Comparison of ENCODE assay signal across 27 mouse cellular contexts in genomic region chr19:49841984-49842383, GRCm38 (mm10).
DNase-seq lines count a peak whose midpoint lies in the region; ATAC-seq and TF ChIP-seq lines count a peak whose summit lies in the region.
"Had no signal": no experiment of that assay in that cellular context is flagged by ENCODE, and none has a peak within 500 bp of the region (broad histone marks: within the 10 kb centered on the region; RNA-seq: fewer than 3 reads in every experiment).

No protein-coding gene starts in this region.

- peak; percentile 46 for DNase-seq in forebrain, embryonic 14.5 days (ENCODE audit: low spot score)
- no peak for DNase-seq in forebrain, embryonic 11.5 days (ENCODE audit: low spot score)
- peak; percentile 28 for DNase-seq in midbrain, embryonic 14.5 days
- DNase-seq in layer of hippocampus, adult 2 months (ENCODE audit: low spot score in 2 of 2), result no peak
- DNase-seq: adrenal gland, postnatal 10 days; adrenal gland, postnatal 36 days; B cell, adult 2 months; cerebellum, adult 11 months; cerebellum, adult 2 months; cerebellum, adult 9-11 months; cerebellum, postnatal 25 days; gastrocnemius, adult 2 months; gastrocnemius, postnatal 14 days; heart, adult 11 months; kidney, adult 2 months had no signal

- WGBS in forebrain, embryonic 14.5 days, result 44% methylated on average over 5 of the region's 5 CpGs
- WGBS in forebrain, embryonic 11.5 days, result 78% methylated on average over 5 of the region's 5 CpGs
- whole genome bisulfite sequencing in midbrain, embryonic 14.5 days, result 60% methylated on average over 5 of the region's 5 CpGs
- 68% methylated on average over 5 of the region's 5 CpGs for WGBS in midbrain, embryonic 13.5 days
- WGBS in forebrain, embryonic 16.5 days, result 26% methylated on average over 5 of the region's 5 CpGs

- no peak overlapping the region for H3K4me2 ChIP-seq in forebrain, embryonic 14.5 days (ENCODE audit: low read length)
- H3K4me2 ChIP-seq in forebrain, embryonic 11.5 days (ENCODE audit: low read depth, low read length, severe bottlenecking), result no peak overlapping the region
- H3K4me2 ChIP-seq in midbrain, embryonic 14.5 days (ENCODE audit: low read length), result no peak overlapping the region
- H3K4me2 ChIP-seq in midbrain, embryonic 13.5 days (replicated peaks), result no peak overlapping the region
- H3K4me2 ChIP-seq in forebrain, embryonic 16.5 days (ENCODE audit: low read length), result no peak overlapping the region
- H3K4me2 ChIP-seq: embryonic facial prominence, embryonic 12.5 days; embryonic facial prominence, embryonic 15.5 days; heart, embryonic 11.5 days; hindbrain, embryonic 12.5 days; hindbrain, embryonic 15.5 days had no signal

- H3K27ac ChIP-seq in forebrain, embryonic 14.5 days (ENCODE audit: low read depth, low read length), result no peak overlapping the region
- H3K27ac ChIP-seq in forebrain, embryonic 11.5 days (ENCODE audit: low read depth, low read length), result no peak overlapping the region
- H3K27ac ChIP-seq in midbrain, embryonic 14.5 days (replicated peaks; ENCODE audit: low read depth, low read length), result no peak overlapping the region
- H3K27ac ChIP-seq in midbrain, embryonic 13.5 days, result no peak overlapping the region
- no peak overlapping the region for H3K27ac ChIP-seq in forebrain, embryonic 16.5 days (ENCODE audit: low read length)
- no peak overlapping the region for H3K27ac ChIP-seq in layer of hippocampus, adult 2 months
- H3K27ac ChIP-seq: embryonic facial prominence, embryonic 12.5 days; embryonic facial prominence, embryonic 15.5 days; gastrocnemius, adult 2 months; hindbrain, embryonic 12.5 days; hindbrain, embryonic 15.5 days had no signal

- no peaks in the 10 kb centered on the region for H3K9me3 ChIP-seq in forebrain, embryonic 14.5 days (replicated peaks; ENCODE audit: control insufficient read depth, low read length)
- H3K9me3 ChIP-seq in forebrain, embryonic 11.5 days (ENCODE audit: control insufficient read depth, low read length), result no peaks in the 10 kb centered on the region
- H3K9me3 ChIP-seq in midbrain, embryonic 14.5 days (ENCODE audit: control insufficient read depth, low read length), result no peaks in the 10 kb centered on the region
- H3K9me3 ChIP-seq in midbrain, embryonic 13.5 days, result no peaks in the 10 kb centered on the region
- H3K9me3 ChIP-seq in forebrain, embryonic 16.5 days (ENCODE audit: control insufficient read depth, low read length), result no peaks in the 10 kb centered on the region
- H3K9me3 ChIP-seq: embryonic facial prominence, embryonic 12.5 days; embryonic facial prominence, embryonic 15.5 days; hindbrain, embryonic 12.5 days; hindbrain, embryonic 15.5 days had no signal

- no peaks in the 10 kb centered on the region for H3K36me3 ChIP-seq in forebrain, embryonic 14.5 days (ENCODE audit: control insufficient read depth, insufficient read depth, low read length)
- H3K36me3 ChIP-seq in forebrain, embryonic 11.5 days (ENCODE audit: control insufficient read depth, insufficient read depth, low read length), result no peaks in the 10 kb centered on the region
- H3K36me3 ChIP-seq in midbrain, embryonic 14.5 days (ENCODE audit: control insufficient read depth, insufficient read depth, low read length), result no peaks in the 10 kb centered on the region
- H3K36me3 ChIP-seq in midbrain, embryonic 13.5 days, result no peaks in the 10 kb centered on the region
- H3K36me3 ChIP-seq in forebrain, embryonic 16.5 days (ENCODE audit: control insufficient read depth, insufficient read depth), result no peaks in the 10 kb centered on the region
- H3K36me3 ChIP-seq: embryonic facial prominence, embryonic 12.5 days; embryonic facial prominence, embryonic 15.5 days; G1E; hindbrain, embryonic 12.5 days; hindbrain, embryonic 15.5 days had no signal

- peak; percentile 37; the same call in 1 of the 2 replicates for ATAC-seq in forebrain, embryonic 14.5 days
- no peak for ATAC-seq in forebrain, embryonic 11.5 days (replicated peaks; ENCODE audit: low FRiP score)
- ATAC-seq in midbrain, embryonic 14.5 days (ENCODE audit: low FRiP score, low TSS enrichment), result no peak
- ATAC-seq in midbrain, embryonic 13.5 days, result no peak
- ATAC-seq in forebrain, embryonic 16.5 days, result peak; percentile 59
- ATAC-seq: inflammation-experienced regulatory T-cells, adult 6 months; intestine, embryonic 16.5 days; Patski had no signal

- no peak overlapping the region for H3K9ac ChIP-seq in forebrain, embryonic 14.5 days (ENCODE audit: low read length)
- H3K9ac ChIP-seq in forebrain, embryonic 11.5 days (ENCODE audit: low read length), result no peak overlapping the region
- H3K9ac ChIP-seq in midbrain, embryonic 14.5 days (replicated peaks; ENCODE audit: low read length), result no peak overlapping the region
- H3K9ac ChIP-seq in midbrain, embryonic 13.5 days (replicated peaks), result no peak overlapping the region
- H3K9ac ChIP-seq in forebrain, embryonic 16.5 days (replicated peaks; ENCODE audit: low read depth, low read length), result no peak overlapping the region
- H3K9ac ChIP-seq: embryonic facial prominence, embryonic 12.5 days; embryonic facial prominence, embryonic 15.5 days; hindbrain, embryonic 12.5 days; hindbrain, embryonic 15.5 days had no signal

- no peak for TF ChIP-seq CTCF in layer of hippocampus, adult 2 months (conservative IDR thresholded peaks at IDR 0.05)

- no peaks in the 10 kb centered on the region for H3K27me3 ChIP-seq in forebrain, embryonic 14.5 days (replicated peaks; ENCODE audit: control insufficient read depth, insufficient read depth, low read length)
- H3K27me3 ChIP-seq in forebrain, embryonic 11.5 days (ENCODE audit: control insufficient read depth, insufficient read depth, low read length), result no peaks in the 10 kb centered on the region
- H3K27me3 ChIP-seq in midbrain, embryonic 14.5 days (ENCODE audit: control insufficient read depth, insufficient read depth, low read length), result no peaks in the 10 kb centered on the region
- H3K27me3 ChIP-seq in midbrain, embryonic 13.5 days, result no peaks in the 10 kb centered on the region
- no peaks in the 10 kb centered on the region for H3K27me3 ChIP-seq in forebrain, embryonic 16.5 days (replicated peaks; ENCODE audit: control insufficient read depth, insufficient read depth, low read length)
- H3K27me3 ChIP-seq: CH12.LX; embryonic facial prominence, embryonic 12.5 days; embryonic facial prominence, embryonic 15.5 days; hindbrain, embryonic 12.5 days; hindbrain, embryonic 15.5 days; Patski had no signal

- peaks cover 6% of the 10 kb centered on the region for H3K4me1 ChIP-seq in forebrain, embryonic 14.5 days (ENCODE audit: control insufficient read depth, insufficient read depth, low read length)
- no peaks in the 10 kb centered on the region for H3K4me1 ChIP-seq in forebrain, embryonic 11.5 days (replicated peaks; ENCODE audit: control insufficient read depth, insufficient read depth, low read length)
- no peaks in the 10 kb centered on the region for H3K4me1 ChIP-seq in midbrain, embryonic 14.5 days (ENCODE audit: control insufficient read depth, insufficient read depth, low read length)
- peaks cover 7% of the 10 kb centered on the region; the same call in 1 of the 2 replicates for H3K4me1 ChIP-seq in midbrain, embryonic 13.5 days (replicated peaks)
- peaks cover 8% of the 10 kb centered on the region for H3K4me1 ChIP-seq in forebrain, embryonic 16.5 days (replicated peaks; ENCODE audit: control insufficient read depth, insufficient read depth, low read length)
- H3K4me1 ChIP-seq: embryonic facial prominence, embryonic 12.5 days; embryonic facial prominence, embryonic 15.5 days; hindbrain, embryonic 12.5 days; hindbrain, embryonic 15.5 days had no signal

- no peak overlapping the region for H3K4me3 ChIP-seq in forebrain, embryonic 14.5 days (ENCODE audit: low read depth, low read length)
- no peak overlapping the region for H3K4me3 ChIP-seq in forebrain, embryonic 11.5 days (ENCODE audit: low read depth, low read length)
- H3K4me3 ChIP-seq in midbrain, embryonic 14.5 days (replicated peaks; ENCODE audit: low read depth, low read length), result no peak overlapping the region
- H3K4me3 ChIP-seq in midbrain, embryonic 13.5 days (replicated peaks), result no peak overlapping the region
- no peak overlapping the region for H3K4me3 ChIP-seq in forebrain, embryonic 16.5 days (replicated peaks; ENCODE audit: low read length)
- no peak overlapping the region for H3K4me3 ChIP-seq in layer of hippocampus, adult 2 months
- H3K4me3 ChIP-seq: embryonic facial prominence, embryonic 12.5 days; embryonic facial prominence, embryonic 15.5 days; gastrocnemius, adult 2 months; hindbrain, embryonic 12.5 days; hindbrain, embryonic 15.5 days had no signal

Comparison
In these comparisons a context has a peak if more than half of its experiments do, and no peak if none do; other contexts are left out.
1. ATAC-seq: peak in forebrain, embryonic 14.5 days (single experiment) and forebrain, embryonic 16.5 days (single experiment); none in forebrain, embryonic 11.5 days (single experiment), midbrain, embryonic 14.5 days (single experiment) and midbrain, embryonic 13.5 days (single experiment).
2. DNase-seq: peak in forebrain, embryonic 14.5 days (single experiment) and midbrain, embryonic 14.5 days (single experiment); none in forebrain, embryonic 11.5 days (single experiment) and layer of hippocampus, adult 2 months (0 of 2).